Mouse (Mus musculus): ENCODE results near the gene Retnlb. TPM values are rescaled to one million over a fixed set of nuclear protein-coding genes. Genes with fewer than 3 reads are reported as not detected.

The Retnlb gene
- total RNA-seq (2014; rRNA removed; ENCODE audit: low replicate concordance) (not detected in 2 replicates), polyA plus RNA-seq (2015; fragmentation: Nextera tagmentation; extraction: Ambion mirVana) (not detected in 2 replicates)

DNA sequence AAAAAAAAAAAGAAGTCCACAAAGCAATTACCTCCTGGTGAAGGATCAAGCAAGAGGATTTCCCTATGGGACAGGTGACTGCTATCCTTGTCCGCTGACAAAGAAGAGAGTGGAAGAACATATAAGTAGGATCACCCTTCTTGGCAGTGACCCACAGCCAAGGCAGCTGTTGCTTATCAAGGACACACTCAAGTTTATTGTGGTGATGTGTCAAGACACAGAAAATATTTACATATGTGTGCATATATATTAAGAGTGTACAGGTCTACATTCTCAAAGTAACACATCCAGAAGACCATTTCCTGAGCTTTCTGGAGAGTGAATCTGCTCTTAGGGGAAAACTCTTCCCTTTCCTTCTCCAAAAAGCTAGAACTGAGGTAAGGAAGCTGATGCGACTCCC lies at the start of gene Retnlb:
Retnlb (plus strand) TSS at position 162 of the 400 bp plus-strand sequence.
- no peaks in the 10 kb centered on the region for H3K4me1 ChIP-seq (ENCODE audit: control insufficient read depth, insufficient read depth)
- TF ChIP-seq EP300 (IDR thresholded peaks at IDR 0.05; ENCODE audit: low read depth) (no peak), CTCF (IDR thresholded peaks at IDR 0.05; ENCODE audit: low read depth) (no peak)
- H3K36me3 ChIP-seq (replicated peaks; ENCODE audit: control insufficient read depth, insufficient read depth, low read length), result no peaks in the 10 kb centered on the region
- H3K27me3 ChIP-seq (ENCODE audit: control insufficient read depth, insufficient read depth, low read length), result no peaks in the 10 kb centered on the region
- ATAC-seq (ENCODE audit: insufficient read depth, low read depth) (no peak), DNase-seq (ENCODE audit: low spot score) (no peak)
- H3K4me3 ChIP-seq (ENCODE audit: low read depth, low read length), result no peak within 1 kb of the TSS
- whole genome bisulfite sequencing, result 81% methylated on average over 2 of the region's 2 CpGs
- H3K27ac ChIP-seq (ENCODE audit: low read depth), result no peak within 1 kb of the TSS
- H3K9ac ChIP-seq (replicated peaks; ENCODE audit: low read depth, low read length), result no peak within 1 kb of the TSS
- H3K9me3 ChIP-seq (replicated peaks; ENCODE audit: control insufficient read depth, low read length), result no peaks in the 10 kb centered on the region
- H3K4me2 ChIP-seq (ENCODE audit: low read depth, low read length), result no peak within 1 kb of the TSS

- TF ChIP-seq CTCF (IDR thresholded peaks at IDR 0.05; ENCODE audit: low read depth) (no peak), EP300 (IDR thresholded peaks at IDR 0.05; ENCODE audit: low read depth) (no peak)
Measured at GRCm38 (mm10) chr16:48769183-48769582, 47.5 kb upstream of the Retnlb start.

DNA sequence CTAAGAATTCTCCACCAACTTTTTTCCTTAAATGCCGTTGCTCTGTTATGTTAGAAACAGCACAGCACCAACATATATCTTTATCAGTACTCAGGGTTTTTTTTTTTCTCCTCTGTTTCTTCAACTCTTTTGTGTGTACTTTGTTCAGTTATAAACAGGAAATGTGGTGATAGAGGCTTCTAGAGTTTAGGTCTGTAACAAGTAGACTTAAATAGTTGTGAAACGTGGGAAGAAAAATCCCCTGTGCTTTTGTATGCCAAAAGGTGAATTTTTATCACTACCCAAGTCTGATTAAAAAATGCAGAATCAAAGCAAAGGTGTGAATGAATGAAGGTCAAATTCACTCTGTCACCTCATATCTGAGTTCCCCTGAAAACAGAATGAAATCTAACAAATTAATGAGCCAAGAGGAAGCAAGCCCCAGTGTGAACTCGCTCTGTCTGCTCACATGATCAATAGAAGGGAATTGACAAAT lies 44.6 kb upstream of the Retnlb start, which contains the start of gene Trat1:
Trat1 (minus strand) TSS at position 51 of the 475 bp plus-strand sequence.
- WGBS, result 58% methylated on average over 3 of the region's 3 CpGs
- ATAC-seq (ENCODE audit: insufficient read depth, low read depth) (no peak), DNase-seq (ENCODE audit: low spot score) (no peak)
- no peaks in the 10 kb centered on the region for H3K4me1 ChIP-seq (ENCODE audit: control insufficient read depth, insufficient read depth)
- H3K4me3 ChIP-seq (ENCODE audit: low read depth, low read length), result no peak within 1 kb of the TSS; the same call in 1 of the 2 replicates
- H3K36me3 ChIP-seq (replicated peaks; ENCODE audit: control insufficient read depth, insufficient read depth, low read length), result no peaks in the 10 kb centered on the region
- H3K27me3 ChIP-seq (ENCODE audit: control insufficient read depth, insufficient read depth, low read length), result no peaks in the 10 kb centered on the region
- H3K27ac ChIP-seq (ENCODE audit: low read depth), result no peak within 1 kb of the TSS
- no peak within 1 kb of the TSS for H3K9ac ChIP-seq (replicated peaks; ENCODE audit: low read depth, low read length)
- no peaks in the 10 kb centered on the region for H3K9me3 ChIP-seq (replicated peaks; ENCODE audit: control insufficient read depth, low read length)
- H3K4me2 ChIP-seq (ENCODE audit: low read depth, low read length), result no peak within 1 kb of the TSS; the same call in 1 of the 2 replicates
- TF ChIP-seq EP300 (IDR thresholded peaks at IDR 0.05; ENCODE audit: low read depth), result no peak
- TF ChIP-seq CTCF (IDR thresholded peaks at IDR 0.05; ENCODE audit: low read depth), result no peak

More at GRCm38 (mm10) chr16:48769183-48769582, 47.5 kb upstream of the Retnlb start:
- H3K36me3 ChIP-seq (replicated peaks; ENCODE audit: control insufficient read depth, insufficient read depth, low read length), result no peaks in the 10 kb centered on the region
- H3K27ac ChIP-seq (ENCODE audit: low read depth), result no peak overlapping the region
- 77% methylated on average over 3 of the region's 3 CpGs for WGBS
- no peaks in the 10 kb centered on the region for H3K27me3 ChIP-seq (ENCODE audit: control insufficient read depth, insufficient read depth, low read length)
- H3K4me1 ChIP-seq (ENCODE audit: control insufficient read depth, insufficient read depth), result no peaks in the 10 kb centered on the region
- ATAC-seq (ENCODE audit: insufficient read depth, low read depth) (no peak), DNase-seq (ENCODE audit: low spot score) (no peak)
- no peak overlapping the region for H3K4me2 ChIP-seq (ENCODE audit: low read depth, low read length)
- no peak overlapping the region for H3K4me3 ChIP-seq (ENCODE audit: low read depth, low read length)
- H3K9me3 ChIP-seq (replicated peaks; ENCODE audit: control insufficient read depth, low read length), result no peaks in the 10 kb centered on the region
- no peak overlapping the region for H3K9ac ChIP-seq (replicated peaks; ENCODE audit: low read depth, low read length)

- H3K9me3 ChIP-seq (replicated peaks; ENCODE audit: control insufficient read depth, low read length), result no peaks in the 10 kb centered on the region
- no peak overlapping the region for H3K4me3 ChIP-seq (ENCODE audit: low read depth, low read length)
- DNase-seq (ENCODE audit: low spot score), result no peak
- no peaks in the 10 kb centered on the region for H3K4me1 ChIP-seq (ENCODE audit: control insufficient read depth, insufficient read depth)
- no peak overlapping the region for H3K4me2 ChIP-seq (ENCODE audit: low read depth, low read length)
- ATAC-seq (ENCODE audit: insufficient read depth, low read depth), result no peak
- H3K27ac ChIP-seq (ENCODE audit: low read depth), result no peak overlapping the region
- WGBS, result 46% methylated on average over 2 of the region's 2 CpGs
- H3K36me3 ChIP-seq (replicated peaks; ENCODE audit: control insufficient read depth, insufficient read depth, low read length), result no peaks in the 10 kb centered on the region
- no peak overlapping the region for H3K9ac ChIP-seq (replicated peaks; ENCODE audit: low read depth, low read length)
- no peaks in the 10 kb centered on the region for H3K27me3 ChIP-seq (ENCODE audit: control insufficient read depth, insufficient read depth, low read length)
- TF ChIP-seq EP300 (IDR thresholded peaks at IDR 0.05; ENCODE audit: low read depth), result no peak
- no peak for TF ChIP-seq CTCF (IDR thresholded peaks at IDR 0.05; ENCODE audit: low read depth)
Measured at GRCm38 (mm10) chr16:48777254-48777653, 39.4 kb upstream of the Retnlb start.

DNA sequence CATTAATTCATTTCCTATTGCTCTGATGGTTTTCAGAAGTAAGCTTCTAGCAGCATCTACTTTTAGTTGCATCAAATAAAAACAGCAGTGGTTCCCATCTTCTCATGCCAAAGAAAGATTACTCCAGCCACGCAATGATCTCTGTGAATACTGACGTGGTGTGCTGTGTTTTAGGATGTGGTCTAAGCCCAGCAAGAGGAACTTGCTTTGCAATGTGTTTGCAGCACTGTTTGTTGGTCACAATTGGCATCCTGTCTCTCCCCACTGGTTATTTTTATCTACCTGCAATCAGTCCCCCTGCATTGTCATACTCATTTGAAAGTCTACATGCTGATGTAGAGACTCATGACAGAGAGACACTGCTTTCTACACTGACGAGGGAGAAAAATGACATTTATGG lies 30.4 kb upstream of the Retnlb start:
- H3K36me3 ChIP-seq (replicated peaks; ENCODE audit: control insufficient read depth, insufficient read depth, low read length), result no peaks in the 10 kb centered on the region
- no peak overlapping the region for H3K4me2 ChIP-seq (ENCODE audit: low read depth, low read length)
- H3K27ac ChIP-seq (ENCODE audit: low read depth), result no peak overlapping the region
- no peaks in the 10 kb centered on the region for H3K4me1 ChIP-seq (ENCODE audit: control insufficient read depth, insufficient read depth)
- H3K27me3 ChIP-seq (ENCODE audit: control insufficient read depth, insufficient read depth, low read length), result no peaks in the 10 kb centered on the region
- H3K9ac ChIP-seq (replicated peaks; ENCODE audit: low read depth, low read length), result no peak overlapping the region
- 63% methylated on average over 3 of the region's 3 CpGs for WGBS
- DNase-seq (ENCODE audit: low spot score) (no peak), ATAC-seq (ENCODE audit: insufficient read depth, low read depth) (no peak)
- H3K4me3 ChIP-seq (ENCODE audit: low read depth, low read length), result no peak overlapping the region
- H3K9me3 ChIP-seq (replicated peaks; ENCODE audit: control insufficient read depth, low read length), result no peaks in the 10 kb centered on the region
- TF ChIP-seq CTCF (IDR thresholded peaks at IDR 0.05; ENCODE audit: low read depth) (no peak), EP300 (IDR thresholded peaks at IDR 0.05; ENCODE audit: low read depth) (no peak)

- H3K27me3 ChIP-seq (ENCODE audit: control insufficient read depth, insufficient read depth, low read length), result no peaks in the 10 kb centered on the region
- H3K4me1 ChIP-seq (ENCODE audit: control insufficient read depth, insufficient read depth), result no peaks in the 10 kb centered on the region
- H3K4me3 ChIP-seq (ENCODE audit: low read depth, low read length), result no peak overlapping the region
- no peak for TF ChIP-seq CTCF (IDR thresholded peaks at IDR 0.05; ENCODE audit: low read depth)
- no peak for TF ChIP-seq EP300 (IDR thresholded peaks at IDR 0.05; ENCODE audit: low read depth)
- H3K9me3 ChIP-seq (replicated peaks; ENCODE audit: control insufficient read depth, low read length), result no peaks in the 10 kb centered on the region
- no peak overlapping the region for H3K27ac ChIP-seq (ENCODE audit: low read depth)
- no peaks in the 10 kb centered on the region for H3K36me3 ChIP-seq (replicated peaks; ENCODE audit: control insufficient read depth, insufficient read depth, low read length)
- H3K4me2 ChIP-seq (ENCODE audit: low read depth, low read length), result no peak overlapping the region
- 72% methylated on average over 4 of the region's 4 CpGs for WGBS
- no peak for DNase-seq (ENCODE audit: low spot score)
- ATAC-seq (ENCODE audit: insufficient read depth, low read depth), result no peak
- no peak overlapping the region for H3K9ac ChIP-seq (replicated peaks; ENCODE audit: low read depth, low read length)
Measured at GRCm38 (mm10) chr16:48788704-48789185, 27.9 kb upstream of the Retnlb start.
